Mouse (Mus musculus) olfactory bulb, adult 2 months (tissue): ENCODE measurements around the gene Prrg1.

Experiments
- CTCF ChIP-seq: fragments of 200-500 bp; IDR thresholded peaks from 2 replicates; pipeline ENCODE4 v1.5.1; 2012; ENCODE audit warnings: low read depth, mild to moderate bottlenecking, low read length, moderate library complexity; ENCODE audit not compliant: insufficient read depth
- POLR2A ChIP-seq: fragments of 200-500 bp; IDR thresholded peaks from 2 replicates; pipeline ENCODE4 v1.6.1; 2012; ENCODE audit warnings: mild to moderate bottlenecking, low read depth, low read length, moderate library complexity; ENCODE audit not compliant: insufficient read depth

DNA sequence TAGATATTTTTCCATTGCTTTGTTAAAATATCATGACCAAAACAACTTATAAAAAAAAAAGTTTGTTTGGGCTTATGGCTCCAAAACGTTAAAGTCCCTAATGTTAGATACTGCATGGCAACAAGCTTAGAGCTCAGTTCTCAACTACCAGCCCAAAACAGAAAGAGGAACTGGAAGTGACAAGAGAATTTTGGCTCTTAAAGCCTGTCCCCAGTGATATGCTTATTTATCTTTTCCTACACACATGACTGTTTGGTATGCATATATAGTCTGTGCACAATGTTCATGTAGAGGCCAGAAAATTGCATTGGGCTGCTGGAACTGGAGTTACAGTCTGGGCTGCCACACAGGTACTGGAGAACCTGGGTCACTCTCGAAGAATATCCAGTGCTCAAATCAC lies 9.4 kb upstream of the Prrg1 start:
- TF ChIP-seq POLR2A (no peak), CTCF (no peak)
